Mouse (Mus musculus) cerebellum, postnatal 14 days (tissue): ENCODE measurements around the gene Sppl2a.
A peak's percentile ranks its signal among the peaks of the same experiment; 100 is the strongest.
"Not testable (repeated sequence)": the region's sequence is repeated elsewhere in the genome, so short reads cannot be mapped to it uniquely, and the experiment has no call there.

Experiments
- DNase-seq, 2 experiments: peaks; one replicate each; pipeline ENCODE4 v3.0.0; 2021; ENCODE audit warnings: mixed read lengths in 2 of 2

The Sppl2a gene

GRCm38 (mm10) chr2:126932897-126933641, at the start of gene Sppl2a:
Sppl2a (minus strand) TSS chr2:126933235.
- DNase-seq = peak; percentile 91

GRCm38 (mm10) chr2:126977428-126977827, 44.4 kb upstream of the Sppl2a start:
- no peak for DNase-seq

- no peak for DNase-seq
Observed at GRCm38 (mm10) chr2:126961696-126962095, 28.7 kb upstream of the Sppl2a start.

GRCm38 (mm10) chr2:126955671-126956070, 22.6 kb upstream of the Sppl2a start:
- DNase-seq = no peak

GRCm38 (mm10) chr2:126951085-126951484, 18.1 kb upstream of the Sppl2a start:
- peak in 1 of 2 experiments; percentile 12 for DNase-seq

GRCm38 (mm10) chr2:126950453-126950852, 17.4 kb upstream of the Sppl2a start:
- DNase-seq = no peak

- peak; percentile 63 to 66 for DNase-seq
Observed at GRCm38 (mm10) chr2:126949856-126950255, 16.8 kb upstream of the Sppl2a start.

GRCm38 (mm10) chr2:126949297-126949696, 16.3 kb upstream of the Sppl2a start:
- DNase-seq = not testable (repeated sequence)

- no peak for DNase-seq
Observed at GRCm38 (mm10) chr2:126948231-126948630, 15.2 kb upstream of the Sppl2a start.

- no peak for DNase-seq
Observed at GRCm38 (mm10) chr2:126947646-126948045, 14.6 kb upstream of the Sppl2a start.

- DNase-seq = no peak
Observed at GRCm38 (mm10) chr2:126943211-126943610, 10.2 kb upstream of the Sppl2a start.

- no peak for DNase-seq
Observed at GRCm38 (mm10) chr2:126940314-126940866, 7.4 kb upstream of the Sppl2a start.

- DNase-seq = no peak
Observed at GRCm38 (mm10) chr2:126938069-126938468, 5.0 kb upstream of the Sppl2a start.

- no peak for DNase-seq
Observed at GRCm38 (mm10) chr2:126933921-126934320, 886 bp upstream of the Sppl2a start.

- DNase-seq = no peak
Observed at GRCm38 (mm10) chr2:126932261-126932896, 656 bp downstream of the Sppl2a start.

- DNase-seq = no peak
Observed at GRCm38 (mm10) chr2:126931784-126932183, 1.3 kb downstream of the Sppl2a start.

- DNase-seq = no peak
Observed at GRCm38 (mm10) chr2:126928681-126929080, 4.4 kb downstream of the Sppl2a start.

GRCm38 (mm10) chr2:126920358-126921060, 12.5 kb downstream of the Sppl2a start:
- no peak for DNase-seq

- no peak for DNase-seq
Observed at GRCm38 (mm10) chr2:126916236-126916635, 16.8 kb downstream of the Sppl2a start.

GRCm38 (mm10) chr2:126914096-126914495, 18.9 kb downstream of the Sppl2a start:
- DNase-seq = no peak

- peak; percentile 4 to 24 for DNase-seq
Observed at GRCm38 (mm10) chr2:126904162-126904561, 28.9 kb downstream of the Sppl2a start.

- DNase-seq = no peak
Observed at GRCm38 (mm10) chr2:126897511-126897910, 35.5 kb downstream of the Sppl2a start.

GRCm38 (mm10) chr2:126896941-126897340, 36.1 kb downstream of the Sppl2a start:
- no peak for DNase-seq
